Mouse (Mus musculus): ENCODE measurements at regions not wholly inside any gene's neighbourhood (a gene's known extent, or its start where the extent isn't known, plus 50 kb on each side); places are given as distances from the start of the nearest gene placed in this dataset.

- DNase-seq = no peak
Measured at GRCm38 (mm10) chr10:25029387-25029915, 102.2 kb upstream of the Arg1 start.

GRCm38 (mm10) chr10:25023601-25024157, 96.4 kb upstream of the Arg1 start:
- peak; percentile 71 to 74 for DNase-seq

- no peak for DNase-seq
Measured at GRCm38 (mm10) chr10:25023044-25023540, 95.8 kb upstream of the Arg1 start.

GRCm38 (mm10) chr10:25018946-25019345, 91.7 kb upstream of the Arg1 start:
- DNase-seq = no peak

- DNase-seq = no peak
Measured at GRCm38 (mm10) chr10:25017843-25018242, 90.6 kb upstream of the Arg1 start.

- DNase-seq = peak; percentile 93 to 95
Measured at GRCm38 (mm10) chr10:25016110-25016509, 88.8 kb upstream of the Arg1 start.

- no peak for DNase-seq
Measured at GRCm38 (mm10) chr10:25012129-25012528, 84.8 kb upstream of the Arg1 start.

GRCm38 (mm10) chr10:25001299-25001698, 74.0 kb upstream of the Arg1 start:
- no peak for DNase-seq

- no peak for DNase-seq
Measured at GRCm38 (mm10) chr10:25000231-25001222, 73.2 kb upstream of the Arg1 start.

GRCm38 (mm10) chr10:24999807-25000206, 72.5 kb upstream of the Arg1 start:
- no peak for DNase-seq

- peak; percentile 43 for DNase-seq
Measured at GRCm38 (mm10) chr10:24997661-24998060, 70.4 kb upstream of the Arg1 start.

GRCm38 (mm10) chr10:24995751-24996150, 68.5 kb upstream of the Arg1 start:
- DNase-seq = no peak

GRCm38 (mm10) chr10:24989965-24990653, 62.8 kb upstream of the Arg1 start:
- no peak for DNase-seq

- DNase-seq = no peak
Measured at GRCm38 (mm10) chr10:24984801-24985200, 57.5 kb upstream of the Arg1 start.

- DNase-seq = no peak
Measured at GRCm38 (mm10) chr10:24981763-24982162, 54.5 kb upstream of the Arg1 start.

All from cerebellum, postnatal 14 days (tissue).